Mouse (Mus musculus): ENCODE measurements around the gene Zfp182. TPM values are rescaled to one million over a fixed set of nuclear protein-coding genes. Genes with fewer than 3 reads are reported as not detected.
A peak's percentile ranks its signal among the peaks of the same experiment; 100 is the strongest.

The Zfp182 gene
- polyA plus RNA-seq, 1 experiment, result 1.1 TPM

DNA sequence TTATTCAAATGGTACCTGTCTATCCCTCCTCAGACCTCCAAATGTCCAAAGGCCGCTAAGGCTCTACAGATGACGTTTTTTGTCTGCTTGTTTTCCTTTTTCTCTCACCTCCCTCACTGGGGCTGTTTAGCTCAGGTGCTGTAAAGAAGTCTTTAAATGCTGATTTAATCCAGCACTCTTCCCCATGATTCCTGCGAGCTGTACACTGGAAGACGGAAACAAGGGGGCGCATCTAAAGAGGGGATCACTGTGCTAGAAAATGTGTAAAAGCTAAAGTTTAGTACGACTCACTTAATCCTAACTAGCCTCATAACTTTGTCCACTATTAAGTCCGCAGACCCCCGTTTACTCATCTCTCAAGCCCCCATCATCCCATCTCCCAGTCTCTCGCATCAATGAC, 656 bp downstream of the Zfp182 start:
- Histone ChIP-seq H3K27me3 (ENCODE audit: control insufficient read depth, insufficient read depth, low read length) (no peaks in the 10 kb centered on the region), H3K4me1 (ENCODE audit: control insufficient read depth, insufficient read depth, insufficient read length) (no peaks in the 10 kb centered on the region; the same call in 1 of the 2 replicates), H3K27ac (ENCODE audit: insufficient read depth, low read length) (no peak overlapping the region), H3K36me3 (ENCODE audit: control insufficient read depth, insufficient read depth, low read length) (no peaks in the 10 kb centered on the region), H3K4me3 (ENCODE audit: extremely low read depth, insufficient read depth, insufficient read length) (peak overlapping the region; percentile 78)
- no peak for TF ChIP-seq POLR2A (IDR thresholded peaks at IDR 0.05; ENCODE audit: low read depth, low read length)
- TF ChIP-seq CTCF (IDR thresholded peaks at IDR 0.05; ENCODE audit: extremely low read depth, insufficient read depth, insufficient read length, insufficient replicate concordance), result no peak
- no peak for DNase-seq (ENCODE audit: low read depth in 1 of 2, low spot score in 2 of 2)
- WGBS, result 38% methylated on average over 9 of the region's 9 CpGs

GRCm38 (mm10) chrX:20980901-20981300, 81.2 kb downstream of the Zfp182 start:
- Histone ChIP-seq H3K4me3 (ENCODE audit: extremely low read depth, insufficient read depth, insufficient read length) (no peak overlapping the region), H3K27ac (ENCODE audit: insufficient read depth, low read length) (no peak overlapping the region), H3K4me1 (ENCODE audit: control insufficient read depth, insufficient read depth, insufficient read length) (no peaks in the 10 kb centered on the region), H3K36me3 (ENCODE audit: control insufficient read depth, insufficient read depth, low read length) (no peaks in the 10 kb centered on the region), H3K27me3 (ENCODE audit: control insufficient read depth, insufficient read depth, low read length) (no peaks in the 10 kb centered on the region)
- TF ChIP-seq CTCF (IDR thresholded peaks at IDR 0.05; ENCODE audit: extremely low read depth, insufficient read depth, insufficient read length, insufficient replicate concordance), result no peak
- TF ChIP-seq POLR2A (IDR thresholded peaks at IDR 0.05; ENCODE audit: low read depth, low read length), result no peak
- no peak for DNase-seq (ENCODE audit: low read depth in 1 of 2, low spot score in 2 of 2)
- WGBS, result 61% methylated on average over 1 of the region's 1 CpGs

Other genes starting within 250 kb of the Zfp182 start
- gene Timp1, start 192.2 kb downstream of the Zfp182 start, polyA plus RNA-seq (2012; rRNA removed), result 5.9 and 7.7 TPM in 2 replicates
- gene Syn1, start 141.3 kb downstream of the Zfp182 start, polyA plus RNA-seq (2012; rRNA removed), result 0.36 and 0.52 TPM in 2 replicates
- gene Cfp, start 130.8 kb downstream of the Zfp182 start, polyA plus RNA-seq (2012; rRNA removed), result 189 and 193 TPM in 2 replicates
- gene Elk1, start 111.7 kb downstream of the Zfp182 start, polyA plus RNA-seq (2012; rRNA removed), result 8.4 and 10.8 TPM in 2 replicates
- 8.0 and 9.4 TPM in 2 replicates for gene Uxt, start 100.3 kb downstream of the Zfp182 start, polyA plus RNA-seq (2012; rRNA removed)
- not detected in 2 replicates for gene Spaca5, start 6.1 kb upstream of the Zfp182 start, polyA plus RNA-seq (2012; rRNA removed)
- 0.04 and 0.12 TPM in 2 replicates for gene Zfp300, start 27.2 kb upstream of the Zfp182 start, polyA plus RNA-seq (2012; rRNA removed)
- gene Ssxa1, start 53.5 kb upstream of the Zfp182 start, polyA plus RNA-seq (2012; rRNA removed), result not detected in 2 replicates
- gene Gm21876, start 113.3 kb upstream of the Zfp182 start, polyA plus RNA-seq (2012; rRNA removed), result not detected in 2 replicates